Mouse (Mus musculus): ENCODE results near the gene N4bp3.

N4bp3 gene

DNA sequence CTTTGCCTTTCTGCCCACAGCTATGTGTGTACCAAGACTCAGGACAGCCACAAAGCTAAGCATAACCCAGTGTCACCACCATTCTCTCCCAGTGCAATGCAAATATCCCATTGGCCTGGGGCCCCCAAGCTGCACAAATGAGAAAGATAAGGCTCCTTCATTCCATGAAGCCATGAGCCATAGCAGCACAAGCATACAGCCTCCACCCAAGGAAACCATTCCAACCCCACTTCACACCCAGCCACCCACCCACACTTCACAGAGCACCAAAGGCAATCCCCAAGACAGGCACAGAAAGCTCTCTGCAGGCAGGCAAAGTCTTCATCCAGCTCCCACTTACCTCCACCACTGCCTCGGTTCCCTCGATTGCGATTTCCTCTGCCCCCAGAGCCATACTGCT is 48.4 kb downstream of the N4bp3 start:
- in situ Hi-C loops (cut with MboI, MseI) = loop anchor here (10.0 kb wide), 1 partner anchor 1377 kb away; no protein-coding TSS in a partner anchor

DNA sequence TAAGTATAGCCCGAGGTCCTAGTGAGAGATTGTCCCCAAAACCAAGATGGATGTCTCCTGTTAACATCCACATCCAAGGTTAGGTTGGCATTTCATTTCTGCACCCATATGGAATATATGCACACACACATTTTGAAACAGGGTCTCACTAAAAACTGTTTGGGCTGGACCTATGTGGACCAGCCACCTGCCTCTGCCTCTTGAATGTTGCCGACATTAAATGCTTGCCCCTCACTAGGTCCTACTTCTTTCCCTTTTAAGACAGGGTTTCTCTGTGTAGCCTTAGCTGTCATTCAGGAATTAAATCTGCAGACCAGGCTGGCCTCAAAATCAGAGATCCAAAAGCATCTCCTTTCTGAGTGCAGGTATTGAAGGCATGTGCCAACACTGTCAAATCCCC is 53.1 kb downstream of the N4bp3 start:
- in situ Hi-C loops (cut with MboI, MseI) = loop anchor here (25.0 kb wide), 2 partner anchors 1160 to 1690 kb away; partner anchors contain the start of gene Rufy1

DNA sequence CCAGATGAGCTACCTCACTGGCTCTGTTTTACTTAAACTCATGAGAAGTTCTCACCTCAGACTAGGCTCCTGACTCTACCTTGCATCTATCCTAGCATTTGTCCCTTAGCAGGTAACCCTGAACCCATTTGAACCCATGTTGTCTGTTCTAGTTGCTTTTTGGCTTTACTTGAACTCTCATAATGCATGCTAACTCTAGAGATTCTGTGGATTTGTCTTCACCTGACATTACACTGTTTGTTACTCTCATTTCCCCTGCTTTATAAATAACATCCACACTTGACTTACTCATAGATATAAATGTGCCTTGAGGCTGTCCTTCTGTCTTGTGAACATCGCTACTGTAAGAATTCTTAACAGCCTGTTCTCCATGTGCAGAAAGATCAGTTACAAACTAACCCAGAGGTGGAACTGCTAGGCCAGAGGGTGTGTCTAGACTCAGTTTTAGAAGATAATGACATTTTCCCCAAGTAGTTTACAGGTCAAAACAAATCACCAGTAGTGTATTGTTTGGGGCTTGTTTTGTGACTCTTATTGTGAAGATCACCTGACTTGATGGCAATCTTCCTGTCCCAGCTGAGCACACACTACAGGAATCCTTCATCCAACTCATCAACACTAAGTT is 55.1 kb downstream of the N4bp3 start:
- in situ Hi-C loops (cut with MboI, MseI) = loop anchor here (25.0 kb wide), 2 partner anchors 1158 to 1692 kb away; partner anchors contain the start of gene Rufy1

DNA sequence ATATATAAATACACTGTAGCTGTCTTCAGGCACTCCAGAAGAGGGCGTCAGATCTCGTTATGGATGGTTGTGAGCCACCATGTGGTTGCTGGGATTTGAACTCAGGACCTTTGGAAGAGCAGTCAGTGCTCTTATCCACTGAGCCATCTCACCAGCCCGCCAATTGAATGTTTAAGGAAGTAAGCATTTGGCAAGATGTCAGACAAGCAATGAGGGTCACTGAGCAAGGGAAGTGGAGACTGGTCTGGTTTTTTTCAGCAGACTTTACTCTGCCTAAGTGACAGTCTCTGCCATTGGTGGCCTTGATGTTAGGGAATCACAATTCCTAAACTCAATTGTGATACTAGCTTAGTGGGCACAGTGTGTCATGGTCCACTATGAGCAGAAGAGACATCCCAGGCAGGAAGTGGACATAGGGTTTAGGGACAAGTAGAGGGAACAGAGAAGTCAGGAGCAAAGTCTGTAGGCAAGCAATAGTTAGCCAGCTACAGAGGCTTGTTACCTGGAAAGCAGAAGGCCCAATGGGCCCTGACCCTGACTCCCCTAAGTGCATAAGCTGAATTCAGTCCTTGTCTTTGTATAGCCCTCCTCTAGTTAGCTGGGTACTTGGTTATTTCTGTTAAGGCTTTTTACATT is 55.8 kb downstream of the N4bp3 start:
- in situ Hi-C loops (cut with MboI, MseI) = loop anchor here (25.0 kb wide), 2 partner anchors 1158 to 1692 kb away; partner anchors contain the start of gene Rufy1

DNA sequence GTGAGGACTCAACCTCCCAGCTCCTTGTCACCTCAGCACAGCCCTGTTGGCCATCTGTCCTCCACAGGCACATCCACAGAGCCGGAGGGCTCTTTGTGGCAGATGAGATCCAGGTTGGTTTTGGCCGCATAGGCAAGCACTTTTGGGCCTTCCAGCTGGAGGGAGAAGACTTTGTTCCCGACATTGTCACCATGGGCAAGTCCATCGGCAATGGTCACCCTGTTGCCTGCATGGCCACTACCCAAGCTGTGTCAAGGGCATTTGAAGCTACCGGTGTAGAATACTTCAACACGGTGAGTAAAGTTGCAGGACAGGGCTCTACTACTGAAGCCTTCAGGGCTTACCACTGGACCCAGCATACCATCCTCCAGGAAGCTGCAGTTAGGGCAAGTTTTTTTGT is 56.8 kb downstream of the N4bp3 start:
- in situ Hi-C loops (cut with MboI, MseI) = loop anchor here (25.0 kb wide), 2 partner anchors 1157 to 1693 kb away; partner anchors contain the start of gene Rufy1

DNA sequence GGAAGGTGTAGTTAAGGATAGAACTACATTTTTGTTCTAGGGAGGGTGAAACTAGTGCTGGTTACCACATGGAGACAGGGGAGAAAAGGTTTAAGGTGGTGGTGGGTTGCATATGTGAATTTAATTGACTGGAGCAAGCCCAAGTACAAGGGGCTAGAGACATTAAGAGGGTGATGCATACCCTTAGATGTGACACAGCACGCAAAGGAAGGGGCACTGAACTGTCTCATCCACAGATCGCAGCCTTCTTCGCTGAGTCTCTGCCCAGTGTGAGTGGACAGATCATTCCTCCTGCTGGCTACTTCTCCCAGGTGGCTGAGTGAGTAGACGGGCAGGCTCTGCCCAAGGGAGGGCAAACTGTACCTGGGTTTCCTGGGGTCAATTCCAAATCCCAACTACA is 57.3 kb downstream of the N4bp3 start:
- in situ Hi-C loops (cut with MboI, MseI) = loop anchor here (25.0 kb wide), 2 partner anchors 1156 to 1694 kb away; partner anchors contain the start of gene Rufy1

Measured in T-helper 2 cell (primary cell).